Mouse (Mus musculus): ENCODE results near the gene H2-DMb2.

H2-DMb2 gene

GRCm38 (mm10) chr17:34143033-34143432 lies at the start of gene H2-DMb2:
Gene H2-DMb2, plus strand, starts transcription at chr17:34143307.
- DNase-seq (ENCODE audit: low read depth, low spot score): no peak

GRCm38 (mm10) chr17:34094283-34095035 lies 48.6 kb upstream of the H2-DMb2 start:
- DNase-seq (ENCODE audit: low read depth, low spot score): no peak

- DNase-seq (ENCODE audit: low read depth, low spot score): no peak
These were observed 46.6 kb upstream of the H2-DMb2 start for GRCm38 (mm10) chr17:34096497-34097010.

- DNase-seq (ENCODE audit: low read depth, low spot score): no peak
These were observed 45.8 kb upstream of the H2-DMb2 start for GRCm38 (mm10) chr17:34097272-34097671.

- no peak for DNase-seq (ENCODE audit: low read depth, low spot score)
These were observed 44.2 kb upstream of the H2-DMb2 start for GRCm38 (mm10) chr17:34098709-34099479.

GRCm38 (mm10) chr17:34099531-34099930 lies 43.6 kb upstream of the H2-DMb2 start:
- DNase-seq (ENCODE audit: low read depth, low spot score): no peak

- DNase-seq (ENCODE audit: low read depth, low spot score): no peak
These were observed 41.9 kb upstream of the H2-DMb2 start for GRCm38 (mm10) chr17:34101185-34101584.

- DNase-seq (ENCODE audit: low read depth, low spot score): peak; percentile 72
These were observed 41.5 kb upstream of the H2-DMb2 start for GRCm38 (mm10) chr17:34101604-34102032.

GRCm38 (mm10) chr17:34102831-34103230 lies 40.3 kb upstream of the H2-DMb2 start:
- DNase-seq (ENCODE audit: low read depth, low spot score): no peak

- no peak for DNase-seq (ENCODE audit: low read depth, low spot score)
These were observed 38.3 kb upstream of the H2-DMb2 start for GRCm38 (mm10) chr17:34104804-34105203.

GRCm38 (mm10) chr17:34106555-34106954 lies 36.6 kb upstream of the H2-DMb2 start:
- DNase-seq (ENCODE audit: low read depth, low spot score): no peak

GRCm38 (mm10) chr17:34107109-34107867 lies 35.8 kb upstream of the H2-DMb2 start:
- DNase-seq (ENCODE audit: low read depth, low spot score): no peak

- no peak for DNase-seq (ENCODE audit: low read depth, low spot score)
These were observed 34.6 kb upstream of the H2-DMb2 start for GRCm38 (mm10) chr17:34108460-34108859.

- no peak for DNase-seq (ENCODE audit: low read depth, low spot score)
These were observed 33.9 kb upstream of the H2-DMb2 start for GRCm38 (mm10) chr17:34109038-34109805.

GRCm38 (mm10) chr17:34109806-34110195 lies 33.3 kb upstream of the H2-DMb2 start:
- no peak for DNase-seq (ENCODE audit: low read depth, low spot score)

- DNase-seq (ENCODE audit: low read depth, low spot score): no peak
These were observed 32.8 kb upstream of the H2-DMb2 start for GRCm38 (mm10) chr17:34110309-34110708.

GRCm38 (mm10) chr17:34114114-34114513 lies 29.0 kb upstream of the H2-DMb2 start:
- no peak for DNase-seq (ENCODE audit: low read depth, low spot score)

GRCm38 (mm10) chr17:34116736-34117370 lies 26.3 kb upstream of the H2-DMb2 start:
- no peak for DNase-seq (ENCODE audit: low read depth, low spot score)

- no peak for DNase-seq (ENCODE audit: low read depth, low spot score)
These were observed 25.5 kb upstream of the H2-DMb2 start for GRCm38 (mm10) chr17:34117421-34118112.
